Mouse (Mus musculus): ENCODE results near the gene Kctd8. TPM values are rescaled to one million over a fixed set of nuclear protein-coding genes. Genes with fewer than 3 reads are reported as not detected.

Kctd8 gene
- total RNA-seq, 2 experiments from 2014 or later = 0.42 to 0.60 TPM

GRCm38 (mm10) chr5:69159897-69160509, 181.5 kb downstream of the Kctd8 start:
- DNase-seq = no peak

GRCm38 (mm10) chr5:69156489-69156888, 185.0 kb downstream of the Kctd8 start:
- intact Hi-C loops (cut with DNase I) = no loop called here
- no peak for DNase-seq

More at GRCm38 (mm10) chr5:69159897-69160509, 181.5 kb downstream of the Kctd8 start:
- intact Hi-C loops (cut with DNase I) = no loop called here

- no peak for DNase-seq
- intact Hi-C loops (cut with DNase I) = no loop called here
These were observed 195.7 kb downstream of the Kctd8 start for GRCm38 (mm10) chr5:69145827-69146226.

- intact Hi-C loops (cut with DNase I) = no loop called here
- DNase-seq = no peak
These were observed 200.4 kb downstream of the Kctd8 start for GRCm38 (mm10) chr5:69141082-69141481.

- intact Hi-C loops (cut with DNase I) = no loop called here
- DNase-seq = no peak
These were observed 232.8 kb downstream of the Kctd8 start for GRCm38 (mm10) chr5:69108718-69109117.

GRCm38 (mm10) chr5:69088912-69089311, 252.6 kb downstream of the Kctd8 start:
- intact Hi-C loops (cut with DNase I) = no loop called here
- DNase-seq = no peak

Small RNAs within 50 kb of the gene (microRNA-seq; reads per million reads assigned to microRNA genes)
- 0 reads per million in 2 experiments for gene Gm24368

Other genes with a start within 250 kb of the Kctd8 start
- 100 to 1,000 TPM; 135 to 137 TPM for gene Yipf7, start 201.0 kb upstream of the Kctd8 start, total RNA-seq (2021)
- 10 to 100 TPM; 30.3 to 30.6 TPM for gene Guf1, start 215.2 kb upstream of the Kctd8 start, total RNA-seq (2021)

All from heart, postnatal 10 days (tissue).